Mouse (Mus musculus) MEL (cell line): ENCODE data around the gene C1qc. TPM values are rescaled to one million over a fixed set of nuclear protein-coding genes. Genes with fewer than 3 reads are reported as not detected.

ENCODE experiments used
- DNase-seq: peaks from one replicate; pipeline ENCODE4 v3.0.0; 2011; ENCODE audit warnings: low read depth, low spot score
- H3K27ac ChIP-seq: 2 replicates; pipeline ENCODE4 v1.5.1; 2012; ENCODE audit warnings: low read depth, mild to moderate bottlenecking, control low read depth, low read length, moderate library complexity; ENCODE audit not compliant: control insufficient read depth
- H3K27me3 ChIP-seq, 2 experiments: fragments of 150-350 bp in 1 of 2; sonication (generic) in 1 of 2; 2 replicates each; pipeline ENCODE4 v1.6.1; 2012; ENCODE audit warnings: low read length in 2 of 2, mild to moderate bottlenecking in 2 of 2, improper control_type of control experiment in 1 of 2, moderate library complexity in 1 of 2; ENCODE audit not compliant: insufficient read depth in 2 of 2, control insufficient read depth in 1 of 2
- H3K36me3 ChIP-seq, 2 experiments: 2 replicates each; pipeline ENCODE4 v1.6.1; 2012 to 2014; ENCODE audit warnings: low read length in 2 of 2, improper control_type of control experiment in 1 of 2, inconsistent platforms in 1 of 2, mild to moderate bottlenecking in 1 of 2; ENCODE audit not compliant: insufficient read depth in 2 of 2, control insufficient read depth in 1 of 2
- H3K4me1 ChIP-seq, 2 experiments: fragments of 150-350 bp in 1 of 2; sonication (generic) in 1 of 2; 2 replicates each; pipeline ENCODE4 v1.6.1; 2012; ENCODE audit warnings: low read length in 2 of 2, improper control_type of control experiment in 1 of 2, mild to moderate bottlenecking in 1 of 2; ENCODE audit not compliant: insufficient read depth in 2 of 2, control insufficient read depth in 1 of 2
- H3K4me3 ChIP-seq, 2 experiments: fragments of 150-350 bp in 1 of 2; sonication (generic) in 1 of 2; 2 replicates each; pipeline ENCODE4 v1.5.1; 2012; ENCODE audit warnings: low read depth in 2 of 2, low read length in 2 of 2, mild to moderate bottlenecking in 2 of 2, moderate library complexity in 2 of 2, control low read depth in 1 of 2, improper control_type of control experiment in 1 of 2; ENCODE audit not compliant: control insufficient read depth in 1 of 2, insufficient read depth in 1 of 2
- H3K79me2 ChIP-seq: 2 replicates; pipeline ENCODE4 v1.6.1; 2012; ENCODE audit warnings: mild to moderate bottlenecking, low read length, moderate library complexity; ENCODE audit not compliant: control insufficient read depth, poor library complexity, insufficient read depth
- H3K9ac ChIP-seq: 2 replicates; pipeline ENCODE4 v1.6.1; 2012; ENCODE audit warnings: low read depth, mild to moderate bottlenecking, control low read depth, low read length, moderate library complexity; ENCODE audit not compliant: control insufficient read depth, poor library complexity, severe bottlenecking
- H3K9me3 ChIP-seq: fragments of 150-350 bp; sonication (generic); replicated peaks from 2 replicates; pipeline ENCODE4 v1.6.1; 2012; ENCODE audit warnings: mild to moderate bottlenecking, low read length, improper control_type of control experiment, moderate library complexity; ENCODE audit not compliant: insufficient read depth
- BHLHE40 ChIP-seq: IDR thresholded peaks from 2 replicates; pipeline ENCODE4 v1.6.1; 2012; ENCODE audit warnings: low read depth, mild to moderate bottlenecking, inconsistent platforms, low read length, improper control_type of control experiment, borderline replicate concordance
- CHD1 ChIP-seq: IDR thresholded peaks from 2 replicates; pipeline ENCODE4 v1.6.1; 2012; ENCODE audit warnings: low read depth, mild to moderate bottlenecking, inconsistent platforms, low read length, improper control_type of control experiment
- CHD2 ChIP-seq: IDR thresholded peaks from 2 replicates; pipeline ENCODE4 v1.6.1; 2011; ENCODE audit warnings: low read length, improper control_type of control experiment
- ELF1 ChIP-seq: IDR thresholded peaks from 2 replicates; pipeline ENCODE4 v1.6.1; 2014; ENCODE audit warnings: low read depth, mild to moderate bottlenecking, inconsistent platforms, low read length, improper control_type of control experiment, moderate library complexity
- GATA1 ChIP-seq: IDR thresholded peaks from 2 replicates; pipeline ENCODE4 v1.6.1; 2011; ENCODE audit warnings: low read depth, low read length, improper control_type of control experiment
- HCFC1 ChIP-seq: IDR thresholded peaks from 2 replicates; pipeline ENCODE4 v1.6.1; 2012; ENCODE audit warnings: low read depth, mild to moderate bottlenecking, inconsistent platforms, low read length, improper control_type of control experiment, moderate library complexity
- MAX ChIP-seq: IDR thresholded peaks from 2 replicates; pipeline ENCODE4 v1.6.1; 2011; ENCODE audit warnings: low read length, improper control_type of control experiment
- MAZ ChIP-seq: IDR thresholded peaks from 2 replicates; pipeline ENCODE4 v1.6.1; 2012; ENCODE audit warnings: low read depth, mild to moderate bottlenecking, inconsistent platforms, low read length, improper control_type of control experiment
- MXI1 ChIP-seq: IDR thresholded peaks from 2 replicates; pipeline ENCODE4 v1.6.1; 2011; ENCODE audit warnings: mild to moderate bottlenecking, low read depth, low read length, improper control_type of control experiment
- MYB ChIP-seq: IDR thresholded peaks from 2 replicates; pipeline ENCODE4 v1.6.1; 2011; ENCODE audit warnings: mild to moderate bottlenecking, low read depth, low read length, improper control_type of control experiment
- MYC ChIP-seq: IDR thresholded peaks from 2 replicates; pipeline ENCODE4 v1.6.1; 2011; ENCODE audit warnings: low read depth, mild to moderate bottlenecking, low read length, improper control_type of control experiment, moderate library complexity
- NELFE ChIP-seq: IDR thresholded peaks from 2 replicates; pipeline ENCODE4 v1.6.1; 2011; ENCODE audit warnings: low read depth, low read length, improper control_type of control experiment
- NRF1 ChIP-seq: IDR thresholded peaks from 2 replicates; pipeline ENCODE4 v1.6.1; 2014; ENCODE audit warnings: low read depth, mild to moderate bottlenecking, inconsistent platforms, low read length, improper control_type of control experiment, moderate library complexity; ENCODE audit not compliant: poor library complexity, insufficient read depth, severe bottlenecking
- POLR2A ChIP-seq, 2 experiments: IDR thresholded peaks; 2 replicates each; pipeline ENCODE4 v1.6.1; 2011 to 2012; ENCODE audit warnings: low read length in 2 of 2, mild to moderate bottlenecking in 2 of 2, control low read depth in 1 of 2, improper control_type of control experiment in 1 of 2, low read depth in 1 of 2, moderate library complexity in 1 of 2; ENCODE audit not compliant: control insufficient read depth in 1 of 2, insufficient read depth in 1 of 2, poor library complexity in 1 of 2
- POLR2AphosphoS2 ChIP-seq: IDR thresholded peaks from 2 replicates; pipeline ENCODE4 v1.6.1; 2011; ENCODE audit warnings: low read length, improper control_type of control experiment
- RAD21 ChIP-seq: IDR thresholded peaks from 2 replicates; pipeline ENCODE4 v1.6.1; 2011; ENCODE audit warnings: mild to moderate bottlenecking, low read depth, low read length, improper control_type of control experiment
- RCOR1 ChIP-seq: IDR thresholded peaks from 2 replicates; pipeline ENCODE4 v1.6.1; 2012; ENCODE audit warnings: low read depth, mild to moderate bottlenecking, inconsistent platforms, low read length, improper control_type of control experiment
- SIN3A ChIP-seq: IDR thresholded peaks from 2 replicates; pipeline ENCODE4 v1.6.1; 2012; ENCODE audit warnings: low read length, improper control_type of control experiment, inconsistent platforms
- TBP ChIP-seq: IDR thresholded peaks from 2 replicates; pipeline ENCODE4 v1.8.0; 2011; ENCODE audit warnings: low read depth, low read length, improper control_type of control experiment
- UBTF ChIP-seq: IDR thresholded peaks from 2 replicates; pipeline ENCODE4 v1.6.1; 2012; ENCODE audit warnings: low read depth, mild to moderate bottlenecking, inconsistent platforms, low read length, improper control_type of control experiment, moderate library complexity, borderline replicate concordance; ENCODE audit not compliant: insufficient read depth
- USF1 ChIP-seq: IDR thresholded peaks from 2 replicates; pipeline ENCODE4 v1.6.1; 2014; ENCODE audit warnings: low read depth, mild to moderate bottlenecking, inconsistent platforms, low read length, improper control_type of control experiment, moderate library complexity
- ZC3H11A ChIP-seq: IDR thresholded peaks from 2 replicates; pipeline ENCODE4 v1.6.1; 2012; ENCODE audit warnings: low read depth, mild to moderate bottlenecking, inconsistent platforms, low read length, improper control_type of control experiment
- ZKSCAN1 ChIP-seq: IDR thresholded peaks from 2 replicates; pipeline ENCODE4 v1.6.1; 2012; ENCODE audit warnings: low read depth, mild to moderate bottlenecking, inconsistent platforms, low read length, improper control_type of control experiment, moderate library complexity
- ZMIZ1 ChIP-seq: IDR thresholded peaks from 2 replicates; pipeline ENCODE4 v1.6.1; 2012; ENCODE audit warnings: low read depth, mild to moderate bottlenecking, inconsistent platforms, low read length, improper control_type of control experiment, moderate library complexity
- polyA plus RNA-seq, 2 experiments: library from polyadenylated mRNA; stranded (reverse) in 1 of 2; unstranded in 1 of 2; fragments of >175 nt in 1 of 2; fragments of >200 nt in 1 of 2; gene quantifications; 2 replicates each; pipeline versions ENCODE4 v1.2.1 to v1.2.4; 2012; ENCODE audit warnings: low replicate concordance in 2 of 2, low read depth in 1 of 2; ENCODE audit not compliant: insufficient read length in 2 of 2, insufficient read depth in 1 of 2, missing spikeins in 1 of 2
- total RNA-seq: library from RNA; depleted of rRNA; stranded (reverse); fragments of 300-350 nt; gene quantifications from 2 replicates; pipeline ENCODE4 v1.2.3, GENCODE M21; 2012

Gene C1qc
- total and polyA plus RNA-seq, 3 experiments: not detected

DNA sequence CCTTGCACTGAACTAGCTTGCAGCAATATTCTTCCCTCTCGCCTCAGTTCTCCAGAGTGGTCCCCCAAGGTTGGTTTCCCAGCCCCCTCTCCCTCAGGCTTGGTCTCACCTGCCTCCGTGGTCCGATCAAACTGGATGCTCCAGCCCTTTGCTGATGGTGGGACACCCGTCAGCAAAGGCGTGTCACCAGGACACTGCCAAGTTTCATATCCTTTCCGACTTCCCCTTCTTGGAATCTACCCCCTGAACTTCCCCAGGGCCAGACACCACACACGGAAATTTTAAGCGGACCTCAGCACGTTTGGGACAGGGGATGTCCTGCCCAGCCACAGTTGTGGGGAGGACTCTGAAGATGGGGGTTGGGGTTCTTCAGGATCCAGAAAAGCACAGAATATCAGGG lies 5.8 kb upstream of the C1qc start, which contains the start of gene C1qa:
C1qa (minus strand) TSS at position 167 of the 400 bp plus-strand sequence.
- Histone ChIP-seq H3K4me3 (no peak within 1 kb of the TSS), H3K9ac (no peak within 1 kb of the TSS), H3K4me1 (no peaks in the 10 kb centered on the region), H3K27me3 (no peaks in the 10 kb centered on the region), H3K36me3 (no peaks in the 10 kb centered on the region), H3K27ac (no peak within 1 kb of the TSS), H3K9me3 (no peaks in the 10 kb centered on the region), H3K79me2 (no peaks in the 10 kb centered on the region)
- no peak for DNase-seq
- TF ChIP-seq CHD2 (no peak), NRF1 (no peak), MXI1 (no peak), POLR2AphosphoS2 (no peak), GATA1 (no peak), RCOR1 (no peak), USF1 (no peak), MYB (no peak), CHD1 (no peak), ZKSCAN1 (no peak), RAD21 (no peak), TBP (no peak), HCFC1 (no peak), ZMIZ1 (no peak), MAZ (no peak)

DNA sequence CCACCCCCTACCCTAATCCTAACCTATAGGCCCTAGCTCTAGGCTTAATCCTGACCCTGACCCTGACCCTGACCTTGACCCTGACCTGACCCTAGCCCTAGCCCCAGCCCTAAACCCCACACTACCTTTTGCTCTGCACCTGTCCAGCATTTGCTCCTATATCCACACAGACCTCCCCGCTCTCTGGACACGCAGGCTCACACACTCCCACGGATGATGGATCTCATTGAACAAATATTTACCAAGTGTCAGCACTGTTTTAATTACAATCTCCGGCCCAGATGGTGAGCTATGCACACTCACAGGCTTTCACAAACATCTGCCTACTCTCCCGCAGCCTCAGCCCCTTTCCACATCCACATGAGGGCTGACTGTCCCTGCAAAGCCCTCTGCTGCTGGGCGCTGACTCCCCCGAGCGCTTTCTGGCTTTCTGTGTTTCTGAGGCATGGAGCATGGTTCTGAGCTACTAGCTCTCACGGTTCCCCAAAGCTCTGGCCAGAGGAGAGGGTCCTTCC lies 5.3 kb upstream of the C1qc start:
- TF ChIP-seq ELF1 (no peak), UBTF (no peak), ZMIZ1 (no peak), TBP (no peak), NRF1 (no peak), BHLHE40 (no peak), ZC3H11A (no peak), MYC (no peak), POLR2A (IDR thresholded peaks at IDR 0.05; ENCODE audit: control insufficient read depth in 1 of 2, insufficient read depth in 1 of 2, low read depth in 1 of 2, low read length in 2 of 2, poor library complexity in 1 of 2) (no peak), MAX (no peak), SIN3A (no peak), RAD21 (no peak), ZKSCAN1 (no peak), NELFE (no peak)
- Histone ChIP-seq H3K9ac (no peak overlapping the region), H3K36me3 (no peaks in the 10 kb centered on the region), H3K4me3 (no peak overlapping the region), H3K79me2 (no peaks in the 10 kb centered on the region), H3K4me1 (no peaks in the 10 kb centered on the region), H3K27me3 (no peaks in the 10 kb centered on the region), H3K27ac (no peak overlapping the region), H3K9me3 (no peaks in the 10 kb centered on the region)
- DNase-seq: no peak
